Mouse (Mus musculus) lung, adult 2 months (tissue): ENCODE data around the gene Slc6a2. TPM values are rescaled to one million over a fixed set of nuclear protein-coding genes. Genes with fewer than 3 reads are reported as not detected.
A peak's percentile ranks its signal among the peaks of the same experiment; 100 is the strongest.

Source experiments
- DNase-seq: peaks from one replicate; pipeline ENCODE4 v3.0.0; 2022
- H3K4me1 ChIP-seq: fragments of 200-500 bp; 2 replicates; pipeline ENCODE4 v1.6.1; 2011; ENCODE audit warnings: low read length; ENCODE audit not compliant: control insufficient read depth, insufficient read depth
- H3K4me3 ChIP-seq: fragments of 200-500 bp; replicated peaks from 2 replicates; pipeline ENCODE3; 2011; ENCODE audit warnings: low read depth, mild to moderate bottlenecking, control low read depth, low read length; ENCODE audit errors: extremely low read depth
- CTCF ChIP-seq: fragments of 200-500 bp; IDR thresholded peaks from 2 replicates; pipeline ENCODE4 v1.5.1; 2011; ENCODE audit warnings: mild to moderate bottlenecking, low read length, control low read depth; ENCODE audit not compliant: insufficient read depth
- POLR2A ChIP-seq: fragments of 200-500 bp; IDR thresholded peaks from 2 replicates; pipeline ENCODE4 v1.6.1; 2011; ENCODE audit warnings: low read depth, mild to moderate bottlenecking, control low read depth, low read length, borderline replicate concordance; ENCODE audit errors: extremely low read depth
- WGBS: fragments of 180-500 bp; shearing (Covaris S2); methylation state at CpG from one replicate; pipeline ENCODE4 v1.1.7; 2018; 5-methylcytosine and 5-hydroxymethylcytosine counted together
- polyA plus RNA-seq: library from polyadenylated mRNA; depleted of rRNA; stranded (reverse); fragments of >200 nt; gene quantifications from 2 replicates; pipeline ENCODE4 v1.2.3, GENCODE M21; 2012

Gene Slc6a2
- polyA plus RNA-seq, 1 experiment, result 10.9 TPM

DNA sequence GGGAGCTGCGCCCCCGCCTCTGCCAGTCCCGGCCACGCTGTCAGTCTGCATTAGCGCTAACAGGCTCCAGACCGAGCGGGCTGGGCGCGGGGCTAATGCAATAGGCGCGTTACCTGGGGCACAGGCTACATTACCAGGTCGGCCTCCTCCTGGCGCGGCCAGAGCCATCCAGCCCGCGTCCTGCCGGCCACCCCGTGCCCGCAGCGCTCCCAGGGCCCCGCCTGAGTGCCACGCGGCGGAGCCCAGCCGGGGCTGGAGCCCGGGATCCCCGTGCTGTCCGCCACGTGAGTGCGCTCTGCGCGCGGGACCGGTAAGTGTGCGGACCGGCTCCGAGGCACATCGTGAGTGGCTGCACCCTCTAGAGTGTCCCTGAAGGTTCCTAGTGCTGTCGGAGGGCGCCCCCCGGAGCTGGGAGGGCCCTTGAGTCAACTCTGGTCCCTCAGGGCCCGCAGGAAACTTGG is 602 bp downstream of the Slc6a2 start:
- H3K4me3 ChIP-seq, result no peak overlapping the region
- TF ChIP-seq POLR2A (no peak), CTCF (no peak)
- 2% methylated on average over 42 of the region's 42 CpGs for WGBS
- H3K4me1 ChIP-seq, result no peaks in the 10 kb centered on the region
- no peak for DNase-seq

- H3K4me3 ChIP-seq, result peak overlapping the region; percentile 27
- DNase-seq, result no peak
- 4% methylated on average over 25 of the region's 25 CpGs for WGBS
- no peak for TF ChIP-seq CTCF
- H3K4me1 ChIP-seq, result no peaks in the 10 kb centered on the region
Observed at GRCm38 (mm10) chr8:92961088-92961487, 1.2 kb downstream of the Slc6a2 start.

- H3K4me3 ChIP-seq, result no peak overlapping the region
- no peak for DNase-seq
- no peaks in the 10 kb centered on the region for H3K4me1 ChIP-seq
- 54% methylated on average over 2 of the region's 2 CpGs for WGBS
- TF ChIP-seq CTCF, result no peak
- no peak for TF ChIP-seq POLR2A
Observed at GRCm38 (mm10) chr8:92964556-92964955, 4.7 kb downstream of the Slc6a2 start.

DNA sequence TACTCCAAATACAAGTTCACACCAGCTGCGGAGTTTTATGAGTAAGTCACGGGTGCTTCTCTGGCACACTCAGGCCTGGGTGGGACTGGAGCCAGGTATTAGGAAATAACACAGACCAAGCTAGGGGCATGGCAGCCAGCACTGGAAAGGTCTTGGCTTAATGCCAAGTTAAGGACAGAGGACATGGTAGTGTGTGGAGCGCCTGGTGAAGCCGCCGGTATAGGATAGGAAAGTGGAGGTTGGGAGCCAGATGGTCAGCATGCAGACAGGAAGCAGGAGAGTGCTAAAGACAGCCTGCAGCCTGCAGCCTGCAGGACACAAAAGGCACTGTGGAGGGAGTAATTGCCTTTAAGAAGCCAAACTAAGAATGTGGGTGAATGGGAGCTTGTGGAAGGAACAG is 13.1 kb downstream of the Slc6a2 start:
- Histone ChIP-seq H3K4me1 (no peaks in the 10 kb centered on the region), H3K4me3 (no peak overlapping the region)
- peak; percentile 72 for DNase-seq
- TF ChIP-seq POLR2A, result no peak
- TF ChIP-seq CTCF, result no peak
- WGBS, result 22% methylated on average over 5 of the region's 5 CpGs

DNA sequence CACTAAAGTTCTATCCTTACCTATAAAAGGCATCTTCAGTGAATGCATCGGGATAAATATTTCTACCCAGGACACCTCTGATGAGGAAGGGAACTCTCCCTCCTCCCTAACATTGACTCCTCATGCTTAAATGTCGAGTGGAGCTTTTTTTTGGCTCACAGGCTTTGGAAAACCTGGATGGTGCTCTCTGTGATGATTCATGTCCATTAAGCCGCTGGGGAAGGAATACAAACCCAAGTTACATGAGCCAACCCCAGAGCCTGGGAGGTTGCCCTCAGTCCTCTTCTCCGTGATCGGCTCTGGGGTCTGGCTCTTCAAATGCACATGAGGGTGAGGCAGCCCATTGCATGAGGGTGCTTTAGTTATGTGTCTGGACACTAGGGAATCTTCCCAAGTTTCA is 16.8 kb downstream of the Slc6a2 start:
- no peaks in the 10 kb centered on the region for H3K4me1 ChIP-seq
- DNase-seq, result no peak
- H3K4me3 ChIP-seq, result no peak overlapping the region
- 66% methylated on average over 5 of the region's 5 CpGs for WGBS
- TF ChIP-seq CTCF (no peak), POLR2A (no peak)

DNA sequence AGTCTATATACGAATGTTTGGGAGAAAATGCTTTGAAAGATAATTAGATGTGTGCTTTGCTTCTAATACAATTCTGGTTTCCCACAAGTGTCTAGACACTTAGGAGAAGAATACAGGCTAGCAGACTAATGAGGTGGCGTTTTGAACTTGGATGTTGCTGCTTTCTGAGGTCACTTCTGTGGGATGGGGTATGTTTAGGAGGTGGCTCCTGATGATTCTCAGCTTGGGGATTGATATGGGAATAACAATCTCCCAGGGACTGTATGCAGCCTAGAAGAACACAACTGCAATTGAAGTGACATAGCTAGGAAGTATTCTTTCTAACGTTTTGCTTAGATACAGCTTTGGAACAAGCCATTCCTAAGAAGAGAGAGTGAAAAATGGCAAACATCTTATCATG is 22.6 kb downstream of the Slc6a2 start:
- no peak for DNase-seq
- no peaks in the 10 kb centered on the region for H3K4me1 ChIP-seq
- TF ChIP-seq POLR2A, result no peak
- no peak for TF ChIP-seq CTCF
- H3K4me3 ChIP-seq, result no peak overlapping the region
- 64% methylated on average over 3 of the region's 3 CpGs for whole genome bisulfite sequencing

DNA sequence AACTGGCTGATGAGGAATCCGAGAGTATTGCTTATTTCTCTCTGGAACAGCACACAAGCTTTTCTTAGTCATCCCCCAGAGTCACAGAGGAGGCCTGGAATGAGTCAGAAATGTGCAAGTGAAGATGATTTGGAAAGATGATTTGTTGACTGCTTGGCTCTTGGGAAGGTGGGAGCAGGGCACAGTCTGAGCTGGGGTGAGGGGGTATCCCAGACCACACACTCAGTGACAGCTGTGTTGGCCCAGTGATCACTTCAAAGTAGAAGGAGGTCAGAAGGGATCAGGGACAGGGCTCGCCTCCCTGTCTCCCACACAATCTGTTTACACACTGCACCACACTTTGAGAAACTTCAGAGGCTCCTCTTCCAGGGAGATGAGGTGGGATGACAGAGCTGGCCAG is 24.5 kb downstream of the Slc6a2 start:
- Histone ChIP-seq H3K4me1 (no peaks in the 10 kb centered on the region), H3K4me3 (no peak overlapping the region)
- no peak for DNase-seq
- WGBS, result 38% methylated on average over 2 of the region's 2 CpGs
- no peak for TF ChIP-seq CTCF
- no peak for TF ChIP-seq POLR2A

GRCm38 (mm10) chr8:92996840-92997239 is 37.0 kb downstream of the Slc6a2 start:
- Histone ChIP-seq H3K4me1 (no peaks in the 10 kb centered on the region), H3K4me3 (no peak overlapping the region)
- peak; percentile 60; the same call in 1 of the 2 replicates for TF ChIP-seq CTCF
- no peak for TF ChIP-seq POLR2A
- DNase-seq, result peak; percentile 45
- WGBS, result 31% methylated on average over 5 of the region's 5 CpGs

- no peak for TF ChIP-seq POLR2A
- TF ChIP-seq CTCF, result peak; percentile 14; the same call in 1 of the 2 replicates
Observed at GRCm38 (mm10) chr8:92998600-92998999, 38.7 kb downstream of the Slc6a2 start.

DNA sequence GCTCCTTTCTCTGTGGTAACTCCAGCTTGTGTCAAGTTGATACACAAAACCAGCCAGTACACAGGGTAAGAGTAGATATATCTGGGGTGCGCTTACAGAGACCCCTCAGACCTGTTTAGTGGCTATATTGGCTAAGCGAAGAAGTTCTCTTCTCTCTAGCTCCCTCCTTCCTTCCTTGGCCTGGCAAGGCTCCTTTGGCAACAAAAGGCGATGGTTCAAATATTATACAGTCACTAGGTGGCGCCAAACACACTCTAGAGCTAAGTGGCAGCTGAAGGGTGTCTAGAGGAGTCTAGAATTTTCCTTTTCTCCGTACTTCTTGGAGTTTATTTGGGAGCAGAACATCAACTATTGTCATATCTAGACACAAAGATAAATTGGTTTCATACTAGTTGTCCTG is 50.4 kb downstream of the Slc6a2 start:
- 0 out of 2 replicates have a peak, but pooled peaks have one; percentile 13 for TF ChIP-seq CTCF
- TF ChIP-seq POLR2A, result no peak
- no peak overlapping the region for H3K4me3 ChIP-seq
- DNase-seq, result no peak
- 16% methylated on average over 5 of the region's 5 CpGs for WGBS
- H3K4me1 ChIP-seq, result peaks cover 2% of the 10 kb centered on the region; the same call in 1 of the 2 replicates

More at GRCm38 (mm10) chr8:92998600-92998999, 38.7 kb downstream of the Slc6a2 start:
- Histone ChIP-seq H3K4me3 (no peak overlapping the region), H3K4me1 (no peaks in the 10 kb centered on the region)
- WGBS, result 46% methylated on average over 2 of the region's 2 CpGs
- peak; percentile 28 for DNase-seq
